Mouse (Mus musculus) liver, embryonic 15.5 days (tissue): ENCODE data around the gene Tenm4. TPM values are rescaled to one million over a fixed set of nuclear protein-coding genes. Genes with fewer than 3 reads are reported as not detected.
A peak's percentile ranks its signal among the peaks of the same experiment; 100 is the strongest.

Experiments used
- ATAC-seq: fragments of 200-750 bp; cut with Nextera tagmentation; 2 replicates; pipeline ENCODE4 v1.8.0; 2017; ENCODE audit warnings: moderate number of reproducible peaks, mild to moderate bottlenecking, moderate library complexity; ENCODE audit not compliant: insufficient read depth
- H3K27ac ChIP-seq: fragments of 300-500 bp; sonication (generic); replicated peaks from 2 replicates; pipeline ENCODE4 v1.5.1; 2015; ENCODE audit warnings: mild to moderate bottlenecking, inconsistent platforms
- H3K27me3 ChIP-seq: fragments of 300-500 bp; sonication (generic); 2 replicates; pipeline ENCODE4 v1.6.1; 2015; ENCODE audit warnings: mild to moderate bottlenecking, inconsistent platforms
- H3K36me3 ChIP-seq: fragments of 300-500 bp; sonication (generic); replicated peaks from 2 replicates; pipeline ENCODE4 v1.6.1; 2015; ENCODE audit warnings: moderate library complexity, mild to moderate bottlenecking, inconsistent platforms
- H3K4me1 ChIP-seq: fragments of 300-500 bp; sonication (generic); replicated peaks from 2 replicates; pipeline ENCODE4 v1.6.1; 2015; ENCODE audit warnings: inconsistent platforms
- H3K4me2 ChIP-seq: fragments of 300-500 bp; sonication (generic); 2 replicates; pipeline ENCODE4 v1.6.1; 2015; ENCODE audit warnings: moderate library complexity, mild to moderate bottlenecking, inconsistent platforms
- H3K4me3 ChIP-seq: fragments of 300-500 bp; sonication (generic); replicated peaks from 2 replicates; pipeline ENCODE4 v1.5.1; 2015; ENCODE audit warnings: mild to moderate bottlenecking, inconsistent platforms
- H3K9ac ChIP-seq: fragments of 300-500 bp; sonication (generic); 2 replicates; pipeline ENCODE4 v1.6.1; 2015; ENCODE audit warnings: moderate library complexity, mild to moderate bottlenecking, inconsistent platforms
- H3K9me3 ChIP-seq: fragments of 300-500 bp; sonication (generic); replicated peaks from 2 replicates; pipeline ENCODE4 v1.6.1; 2016; ENCODE audit warnings: inconsistent platforms
- WGBS: fragments of 180-500 bp; shearing (Covaris S2); methylation state at CpG from one replicate; pipeline ENCODE4 v1.1.7; 2015; ENCODE audit warnings: mixed read lengths; ENCODE audit not compliant: insufficient replicate concordance; 5-methylcytosine and 5-hydroxymethylcytosine counted together
- polyA plus RNA-seq: library from polyadenylated mRNA; unstranded; fragments of >200 nt; fragmentation: Nextera tagmentation; extraction: Ambion mirVana; gene quantifications from 2 replicates; pipeline ENCODE4 v1.2.1, GENCODE M21; 2015

Gene Tenm4
- polyA plus RNA-seq, 1 experiment from 2014 or later = 0.69 TPM

- H3K4me1 ChIP-seq = no peaks in the 10 kb centered on the region
- WGBS = 1% methylated on average over 10 of the region's 10 CpGs
- no peaks in the 10 kb centered on the region for H3K36me3 ChIP-seq
- H3K9ac ChIP-seq = no peak overlapping the region
- no peak overlapping the region for H3K27ac ChIP-seq
- no peaks in the 10 kb centered on the region for H3K9me3 ChIP-seq
- no peaks in the 10 kb centered on the region for H3K27me3 ChIP-seq
- H3K4me3 ChIP-seq = peak overlapping the region; percentile 24; the same call in 1 of the 2 replicates
- peak overlapping the region; percentile 51 for H3K4me2 ChIP-seq
- peak; percentile 49; the same call in 1 of the 2 replicates for ATAC-seq
These were observed 18.1 kb upstream of the Tenm4 start for GRCm38 (mm10) chr7:96152924-96153359.

- H3K9ac ChIP-seq = no peak overlapping the region
- H3K27me3 ChIP-seq = no peaks in the 10 kb centered on the region
- no peaks in the 10 kb centered on the region for H3K4me1 ChIP-seq
- no peak overlapping the region for H3K27ac ChIP-seq
- WGBS = 54% methylated on average over 3 of the region's 3 CpGs
- no peak for ATAC-seq
- no peak overlapping the region for H3K4me2 ChIP-seq
- H3K9me3 ChIP-seq = no peaks in the 10 kb centered on the region
- H3K36me3 ChIP-seq = no peaks in the 10 kb centered on the region
- no peak overlapping the region for H3K4me3 ChIP-seq
These were observed 17.0 kb upstream of the Tenm4 start for GRCm38 (mm10) chr7:96154025-96154424.

GRCm38 (mm10) chr7:96156481-96157255, 14.4 kb upstream of the Tenm4 start:
- H3K9ac ChIP-seq = no peak overlapping the region
- H3K9me3 ChIP-seq = no peaks in the 10 kb centered on the region
- H3K4me2 ChIP-seq = no peak overlapping the region
- H3K4me1 ChIP-seq = no peaks in the 10 kb centered on the region
- 53% methylated on average over 7 of the region's 7 CpGs for WGBS
- no peak overlapping the region for H3K4me3 ChIP-seq
- no peak for ATAC-seq
- H3K27ac ChIP-seq = no peak overlapping the region
- H3K36me3 ChIP-seq = no peaks in the 10 kb centered on the region
- no peaks in the 10 kb centered on the region for H3K27me3 ChIP-seq

GRCm38 (mm10) chr7:96164141-96164540, 6.9 kb upstream of the Tenm4 start:
- ATAC-seq = no peak
- H3K9ac ChIP-seq = no peak overlapping the region
- no peaks in the 10 kb centered on the region for H3K9me3 ChIP-seq
- H3K4me1 ChIP-seq = no peaks in the 10 kb centered on the region
- H3K36me3 ChIP-seq = no peaks in the 10 kb centered on the region
- H3K27me3 ChIP-seq = no peaks in the 10 kb centered on the region
- no peak overlapping the region for H3K27ac ChIP-seq
- no peak overlapping the region for H3K4me2 ChIP-seq
- no peak overlapping the region for H3K4me3 ChIP-seq

GRCm38 (mm10) chr7:96168921-96169320, 2.1 kb upstream of the Tenm4 start:
- H3K36me3 ChIP-seq = no peaks in the 10 kb centered on the region
- H3K4me3 ChIP-seq = no peak overlapping the region
- H3K27ac ChIP-seq = no peak overlapping the region
- H3K4me1 ChIP-seq = no peaks in the 10 kb centered on the region
- ATAC-seq = no peak
- 40% methylated on average over 3 of the region's 3 CpGs for WGBS
- no peak overlapping the region for H3K4me2 ChIP-seq
- H3K9me3 ChIP-seq = no peaks in the 10 kb centered on the region
- H3K9ac ChIP-seq = no peak overlapping the region
- H3K27me3 ChIP-seq = no peaks in the 10 kb centered on the region

GRCm38 (mm10) chr7:96171596-96172563, 834 bp downstream of the Tenm4 start:
- Histone ChIP-seq H3K36me3 (no peaks in the 10 kb centered on the region), H3K9me3 (no peaks in the 10 kb centered on the region), H3K4me3 (no peak overlapping the region), H3K27ac (no peak overlapping the region), H3K4me1 (no peaks in the 10 kb centered on the region), H3K4me2 (no peak overlapping the region), H3K27me3 (no peaks in the 10 kb centered on the region), H3K9ac (no peak overlapping the region)
- ATAC-seq = no peak
- 15% methylated on average over 11 of the region's 11 CpGs for WGBS

- Histone ChIP-seq H3K9ac (no peak overlapping the region), H3K4me1 (no peaks in the 10 kb centered on the region), H3K36me3 (no peaks in the 10 kb centered on the region), H3K4me2 (no peak overlapping the region), H3K4me3 (no peak overlapping the region), H3K27me3 (no peaks in the 10 kb centered on the region), H3K27ac (no peak overlapping the region), H3K9me3 (no peaks in the 10 kb centered on the region)
- 63% methylated on average over 8 of the region's 8 CpGs for WGBS
- no peak for ATAC-seq
These were observed 5.7 kb downstream of the Tenm4 start for GRCm38 (mm10) chr7:96176781-96177180.

- ATAC-seq = no peak
- H3K4me3 ChIP-seq = no peak overlapping the region
- no peaks in the 10 kb centered on the region for H3K27me3 ChIP-seq
- H3K9ac ChIP-seq = no peak overlapping the region
- no peak overlapping the region for H3K27ac ChIP-seq
- 53% methylated on average over 4 of the region's 4 CpGs for WGBS
- H3K4me2 ChIP-seq = no peak overlapping the region
- no peaks in the 10 kb centered on the region for H3K9me3 ChIP-seq
- H3K4me1 ChIP-seq = no peaks in the 10 kb centered on the region
- H3K36me3 ChIP-seq = no peaks in the 10 kb centered on the region
These were observed 10.7 kb downstream of the Tenm4 start for GRCm38 (mm10) chr7:96181751-96182150.

- no peaks in the 10 kb centered on the region for H3K36me3 ChIP-seq
These were observed 12.1 kb downstream of the Tenm4 start for GRCm38 (mm10) chr7:96183195-96183594.

GRCm38 (mm10) chr7:96185411-96185810, 14.4 kb downstream of the Tenm4 start:
- no peak for ATAC-seq
- WGBS = 65% methylated on average over 9 of the region's 9 CpGs
- Histone ChIP-seq H3K9ac (no peak overlapping the region), H3K9me3 (no peaks in the 10 kb centered on the region), H3K27me3 (no peaks in the 10 kb centered on the region), H3K4me2 (no peak overlapping the region), H3K4me1 (no peaks in the 10 kb centered on the region), H3K27ac (no peak overlapping the region), H3K36me3 (no peaks in the 10 kb centered on the region), H3K4me3 (no peak overlapping the region)

More at GRCm38 (mm10) chr7:96183195-96183594, 12.1 kb downstream of the Tenm4 start:
- no peak overlapping the region for H3K9ac ChIP-seq
- H3K27me3 ChIP-seq = no peaks in the 10 kb centered on the region
- no peaks in the 10 kb centered on the region for H3K9me3 ChIP-seq
- 74% methylated on average over 1 of the region's 1 CpGs for WGBS
- no peak overlapping the region for H3K4me3 ChIP-seq
- ATAC-seq = no peak
- no peaks in the 10 kb centered on the region for H3K4me1 ChIP-seq
- H3K27ac ChIP-seq = no peak overlapping the region
- no peak overlapping the region for H3K4me2 ChIP-seq

GRCm38 (mm10) chr7:96203812-96204560, 32.9 kb downstream of the Tenm4 start:
- H3K4me2 ChIP-seq = no peak overlapping the region
- H3K9me3 ChIP-seq = no peaks in the 10 kb centered on the region
- ATAC-seq = no peak
- no peak overlapping the region for H3K9ac ChIP-seq
- peaks cover 21% of the 10 kb centered on the region for H3K27me3 ChIP-seq
- 55% methylated on average over 10 of the region's 10 CpGs for WGBS
- H3K4me1 ChIP-seq = no peaks in the 10 kb centered on the region
- no peaks in the 10 kb centered on the region for H3K36me3 ChIP-seq
- H3K27ac ChIP-seq = no peak overlapping the region
- no peak overlapping the region for H3K4me3 ChIP-seq
